Mouse (Mus musculus): ENCODE results near the gene Cfap58. TPM values are rescaled to one million over a fixed set of nuclear protein-coding genes. Genes with fewer than 3 reads are reported as not detected.

Cfap58 gene
- total RNA-seq (2014; fragmentation: Nextera tagmentation) = not detected in 2 replicates
- total RNA-seq (2017) = not detected in 2 replicates
- polyA plus RNA-seq (2012) = not detected in 2 replicates

DNA sequence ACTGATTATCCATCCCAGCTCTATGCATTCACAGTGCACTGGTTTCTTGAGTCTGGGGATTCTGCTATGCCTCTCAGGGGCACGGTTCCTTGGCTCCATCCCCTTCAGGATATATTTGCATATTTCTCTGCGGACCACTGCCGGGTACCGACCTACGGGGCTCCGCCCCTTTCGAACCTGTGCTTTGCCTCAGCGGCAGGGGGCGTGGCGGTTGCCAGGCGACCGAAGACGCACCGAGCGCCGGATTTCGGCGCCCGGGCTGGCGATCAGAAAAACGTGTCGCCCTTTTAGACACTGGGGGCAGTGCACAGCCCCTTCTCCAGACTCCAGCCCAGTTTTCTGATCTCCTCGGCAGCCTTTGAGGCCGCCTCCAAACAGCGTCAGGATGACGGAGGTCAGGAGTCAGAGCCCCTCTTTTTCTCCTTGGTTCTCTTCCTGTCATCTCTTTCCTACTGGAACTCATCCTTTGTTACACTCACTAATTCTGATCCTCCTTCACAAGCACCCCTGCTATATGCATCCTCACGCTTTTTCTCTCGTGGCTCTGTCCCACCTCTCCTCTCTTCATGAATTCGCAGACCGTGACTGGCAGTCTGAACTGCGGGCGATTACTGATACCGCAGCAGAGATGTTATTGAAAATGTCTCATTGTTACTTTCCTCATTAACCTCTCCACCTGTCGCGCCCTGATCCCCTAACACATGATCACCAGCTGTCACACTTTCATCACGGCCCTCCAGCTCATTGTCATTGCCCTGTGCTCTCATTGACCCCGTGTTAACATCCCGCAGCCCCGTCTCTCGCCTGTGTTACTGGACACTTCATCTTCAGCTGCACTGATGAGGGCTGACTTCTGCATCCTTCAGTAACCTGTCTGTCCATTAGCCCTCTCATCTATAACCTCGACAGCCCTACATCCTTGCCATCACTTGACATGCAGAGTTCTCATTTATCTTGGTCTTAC, at the start of gene Cfap58:
Gene Cfap58, plus strand, starts transcription at position 233 of the 964 bp plus-strand sequence.
- TF ChIP-seq TAL1 (conservative IDR thresholded peaks at IDR 0.05; ENCODE audit: low read depth, low read length) = no peak
- TF ChIP-seq GATA1 (IDR thresholded peaks at IDR 0.05; ENCODE audit: borderline replicate concordance, low read length) = no peak
- TF ChIP-seq CTCF (IDR thresholded peaks at IDR 0.05; ENCODE audit: low read depth, low read length) = no peak
- no peak for TF ChIP-seq GATA2 (IDR thresholded peaks at IDR 0.05; ENCODE audit: borderline replicate concordance, low read depth, low read length)
- no peak for TF ChIP-seq POLR2AphosphoS5 (IDR thresholded peaks at IDR 0.05; ENCODE audit: insufficient replicate concordance, low read depth, low read length)
- Histone ChIP-seq H3K9me3 (replicated peaks) (peaks cover 22% of the 10 kb centered on the region), H3K4me3 (ENCODE audit: low read depth, low read length) (no peak within 1 kb of the TSS), H3K27me3 (ENCODE audit: insufficient read depth, low read length) (no peaks in the 10 kb centered on the region), H3K36me3 (replicated peaks) (no peaks in the 10 kb centered on the region), H3K4me1 (ENCODE audit: insufficient read depth, low read depth, low read length) (no peaks in the 10 kb centered on the region)
- no peak for DNase-seq (ENCODE audit: low spot score)
- no peak for ATAC-seq (ENCODE audit: extremely low read depth, insufficient number of reproducible peaks, low FRiP score, poor library complexity, severe bottlenecking)

DNA sequence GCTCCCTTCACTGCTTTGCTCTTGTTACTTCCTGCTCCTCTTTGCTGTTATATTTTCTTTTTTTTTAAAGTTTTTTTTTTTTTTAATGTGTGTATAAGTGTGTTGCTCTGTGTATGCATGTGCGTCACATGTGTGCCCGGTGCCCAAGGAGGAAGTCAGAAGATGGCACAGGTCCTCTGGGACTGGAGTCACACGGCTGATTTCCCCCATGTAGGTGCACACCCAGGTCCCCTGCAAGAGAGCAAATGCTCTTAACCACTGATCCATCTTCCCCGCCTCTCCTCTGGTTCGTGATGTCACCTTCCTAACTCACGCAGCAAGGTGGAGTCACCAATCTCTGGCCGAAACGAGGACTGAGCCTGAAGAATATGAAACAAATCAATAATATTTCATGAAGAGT, 49.4 kb upstream of the Cfap58 start:
- TF ChIP-seq CTCF (IDR thresholded peaks at IDR 0.05; ENCODE audit: low read depth, low read length) (no peak), TAL1 (conservative IDR thresholded peaks at IDR 0.05; ENCODE audit: low read depth, low read length) (no peak), GATA2 (IDR thresholded peaks at IDR 0.05; ENCODE audit: borderline replicate concordance, low read depth, low read length) (no peak), POLR2AphosphoS5 (IDR thresholded peaks at IDR 0.05; ENCODE audit: insufficient replicate concordance, low read depth, low read length) (no peak), GATA1 (IDR thresholded peaks at IDR 0.05; ENCODE audit: borderline replicate concordance, low read length) (no peak)
- DNase-seq (ENCODE audit: low spot score) = no peak
- Histone ChIP-seq H3K9me3 (replicated peaks) (peaks cover 45% of the 10 kb centered on the region), H3K36me3 (replicated peaks) (peaks cover 3% of the 10 kb centered on the region), H3K27me3 (ENCODE audit: insufficient read depth, low read length) (no peaks in the 10 kb centered on the region), H3K4me1 (ENCODE audit: insufficient read depth, low read depth, low read length) (no peaks in the 10 kb centered on the region), H3K4me3 (ENCODE audit: low read depth, low read length) (no peak overlapping the region)
- no peak for ATAC-seq (ENCODE audit: extremely low read depth, insufficient number of reproducible peaks, low FRiP score, poor library complexity, severe bottlenecking)

- TF ChIP-seq TAL1 (conservative IDR thresholded peaks at IDR 0.05; ENCODE audit: low read depth, low read length) = no peak
- no peak for TF ChIP-seq GATA1 (IDR thresholded peaks at IDR 0.05; ENCODE audit: borderline replicate concordance, low read length)
- TF ChIP-seq CTCF (IDR thresholded peaks at IDR 0.05; ENCODE audit: low read depth, low read length) = no peak
- TF ChIP-seq GATA2 (IDR thresholded peaks at IDR 0.05; ENCODE audit: borderline replicate concordance, low read depth, low read length) = no peak
- TF ChIP-seq POLR2AphosphoS5 (IDR thresholded peaks at IDR 0.05; ENCODE audit: insufficient replicate concordance, low read depth, low read length) = no peak
- H3K4me1 ChIP-seq (ENCODE audit: insufficient read depth, low read depth, low read length) = no peaks in the 10 kb centered on the region
- ATAC-seq (ENCODE audit: extremely low read depth, insufficient number of reproducible peaks, low FRiP score, poor library complexity, severe bottlenecking) = no peak
Measured at GRCm38 (mm10) chr19:47890489-47891130, 46.9 kb upstream of the Cfap58 start.

GRCm38 (mm10) chr19:47891562-47892312, 45.7 kb upstream of the Cfap58 start:
- DNase-seq (ENCODE audit: low spot score) (no peak), ATAC-seq (ENCODE audit: extremely low read depth, insufficient number of reproducible peaks, low FRiP score, poor library complexity, severe bottlenecking) (no peak)
- Histone ChIP-seq H3K9me3 (replicated peaks) (peaks cover 52% of the 10 kb centered on the region), H3K4me1 (ENCODE audit: insufficient read depth, low read depth, low read length) (no peaks in the 10 kb centered on the region), H3K27me3 (ENCODE audit: insufficient read depth, low read length) (no peaks in the 10 kb centered on the region), H3K4me3 (ENCODE audit: low read depth, low read length) (no peak overlapping the region), H3K36me3 (replicated peaks) (peaks cover 37% of the 10 kb centered on the region)
- TF ChIP-seq GATA2 (IDR thresholded peaks at IDR 0.05; ENCODE audit: borderline replicate concordance, low read depth, low read length) (no peak), GATA1 (IDR thresholded peaks at IDR 0.05; ENCODE audit: borderline replicate concordance, low read length) (no peak), POLR2AphosphoS5 (IDR thresholded peaks at IDR 0.05; ENCODE audit: insufficient replicate concordance, low read depth, low read length) (no peak), TAL1 (conservative IDR thresholded peaks at IDR 0.05; ENCODE audit: low read depth, low read length) (no peak), CTCF (IDR thresholded peaks at IDR 0.05; ENCODE audit: low read depth, low read length) (no peak)

More at GRCm38 (mm10) chr19:47890489-47891130, 46.9 kb upstream of the Cfap58 start:
- H3K4me3 ChIP-seq (ENCODE audit: low read depth, low read length) = no peak overlapping the region
- no peaks in the 10 kb centered on the region for H3K27me3 ChIP-seq (ENCODE audit: insufficient read depth, low read length)
- peaks cover 25% of the 10 kb centered on the region for H3K36me3 ChIP-seq (replicated peaks)
- no peak for DNase-seq (ENCODE audit: low spot score)
- H3K9me3 ChIP-seq (replicated peaks) = peaks cover 43% of the 10 kb centered on the region

DNA sequence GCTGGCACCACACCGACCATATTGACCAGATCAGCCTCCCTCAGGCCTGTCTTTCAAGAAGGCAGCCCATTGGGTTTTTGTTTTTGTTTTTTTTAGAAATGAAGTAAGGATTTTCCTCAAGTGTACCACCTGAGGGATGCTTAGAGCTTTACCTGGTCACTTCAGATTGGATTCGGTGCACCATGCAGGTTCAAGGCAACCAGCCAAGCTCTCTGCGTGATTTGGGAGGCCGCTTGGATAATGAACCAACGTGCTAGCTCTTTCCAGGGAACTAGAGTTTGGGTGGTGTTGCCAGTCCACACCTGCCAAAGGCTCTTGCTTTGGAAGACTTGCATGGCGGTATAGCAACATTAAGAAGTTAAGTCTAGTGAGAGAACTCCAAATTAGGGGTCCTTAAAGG, 44.4 kb upstream of the Cfap58 start:
- H3K4me1 ChIP-seq (ENCODE audit: insufficient read depth, low read depth, low read length) = no peaks in the 10 kb centered on the region
- peaks cover 57% of the 10 kb centered on the region for H3K9me3 ChIP-seq (replicated peaks)
- H3K27me3 ChIP-seq (ENCODE audit: insufficient read depth, low read length) = no peaks in the 10 kb centered on the region
- ATAC-seq (ENCODE audit: extremely low read depth, insufficient number of reproducible peaks, low FRiP score, poor library complexity, severe bottlenecking) (no peak), DNase-seq (ENCODE audit: low spot score) (no peak)
- TF ChIP-seq TAL1 (conservative IDR thresholded peaks at IDR 0.05; ENCODE audit: low read depth, low read length) (no peak), GATA1 (IDR thresholded peaks at IDR 0.05; ENCODE audit: borderline replicate concordance, low read length) (no peak), CTCF (IDR thresholded peaks at IDR 0.05; ENCODE audit: low read depth, low read length) (no peak), POLR2AphosphoS5 (IDR thresholded peaks at IDR 0.05; ENCODE audit: insufficient replicate concordance, low read depth, low read length) (no peak), GATA2 (IDR thresholded peaks at IDR 0.05; ENCODE audit: borderline replicate concordance, low read depth, low read length) (no peak)
- peaks cover 50% of the 10 kb centered on the region for H3K36me3 ChIP-seq (replicated peaks)
- no peak overlapping the region for H3K4me3 ChIP-seq (ENCODE audit: low read depth, low read length)
